Mouse (Mus musculus): Measurements from ENCODE around the gene Srsf9.
"Not testable (repeated sequence)": the region's sequence is repeated elsewhere in the genome, so short reads cannot be mapped to it uniquely, and the experiment has no call there.

Gene Srsf9

GRCm38 (mm10) chr5:115375436-115375835 lies 48.5 kb downstream of the Srsf9 start:
- DNase-seq: no peak

- not testable (repeated sequence) for DNase-seq
These were observed 51.9 kb downstream of the Srsf9 start for GRCm38 (mm10) chr5:115378882-115379281.

Measured in cerebellum, adult 11 months (tissue).